Mouse (Mus musculus) right cerebral cortex, postnatal 14 days (tissue): Measurements from ENCODE around the gene Hmgn2.
"Not testable (repeated sequence)": the region's sequence is repeated elsewhere in the genome, so short reads cannot be mapped to it uniquely, and the experiment has no call there.

Experiments used
- DNase-seq: peaks from one replicate; pipeline ENCODE4 v3.0.0; 2022

Gene Hmgn2

DNA sequence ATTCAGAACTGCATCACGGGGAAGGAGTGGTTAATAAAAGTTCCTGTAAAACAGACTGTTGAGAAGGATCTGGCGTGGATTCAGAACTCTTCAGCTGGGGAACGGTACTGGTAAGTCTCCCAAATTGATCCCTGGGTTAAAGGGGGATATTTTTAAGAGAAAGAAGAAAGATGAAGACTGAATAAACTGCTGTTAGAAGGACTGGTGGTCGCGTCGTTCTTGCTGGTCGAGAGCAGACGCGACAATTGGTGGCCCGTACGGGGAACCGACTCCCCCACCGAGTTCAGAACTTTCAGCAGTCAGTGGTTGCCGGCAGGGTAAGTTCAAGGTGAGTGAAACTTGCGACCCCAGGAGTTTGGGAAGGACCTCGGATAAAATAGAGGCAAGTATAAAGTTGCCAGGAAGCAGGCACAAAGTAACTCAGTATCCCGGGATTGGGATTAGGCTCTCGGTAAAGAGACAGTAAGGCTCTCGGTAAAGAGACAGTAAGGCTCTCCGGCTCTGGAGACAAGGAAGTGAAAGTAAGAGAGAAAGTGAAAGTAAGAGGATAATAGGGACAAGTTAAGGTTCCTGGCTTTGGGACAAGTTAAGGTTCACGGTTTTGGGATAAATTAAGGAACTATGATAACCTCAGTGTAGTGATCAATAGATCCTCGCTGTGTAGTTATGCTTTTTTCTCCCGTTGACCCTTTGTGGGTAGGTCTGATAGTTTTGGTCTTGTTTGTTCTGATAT, 50.2 kb downstream of the Hmgn2 start:
- DNase-seq, result not testable (repeated sequence)
